7 mouse cellular contexts compared by ENCODE assay signal in genomic region chr16:16359101-16359482, GRCm38 (mm10). TPM values are rescaled to one million over a fixed set of nuclear protein-coding genes. Genes with fewer than 3 reads are reported as not detected.
DNase-seq lines count a peak whose midpoint lies in the region; ATAC-seq and TF ChIP-seq lines count a peak whose summit lies in the region.
"Not testable (repeated sequence)": the region's sequence is repeated elsewhere in the genome, so short reads cannot be mapped to it uniquely, and the experiment has no call there.

No protein-coding gene starts in this region.

- not testable (repeated sequence) for DNase-seq in forebrain, embryonic 14.5 days (ENCODE audit: low spot score)

- peak overlapping the region; percentile 91 for H3K9ac ChIP-seq in forebrain, embryonic 14.5 days (ENCODE audit: low read length)
- H3K9ac ChIP-seq in heart, embryonic 16.5 days (ENCODE audit: low read length), result peak overlapping the region; percentile 96; the same call in 1 of the 2 replicates
- H3K9ac ChIP-seq in intestine, postnatal 0 days (ENCODE audit: low read depth, low read length), result peak overlapping the region; percentile 82; the same call in 1 of the 2 replicates
- not testable (repeated sequence) for H3K9ac ChIP-seq in limb, embryonic 15.5 days; neural tube, embryonic 12.5 days

- H3K9me3 ChIP-seq in forebrain, embryonic 14.5 days (replicated peaks; ENCODE audit: control insufficient read depth, low read length); heart, embryonic 16.5 days (replicated peaks; ENCODE audit: control insufficient read depth, low read length); intestine, postnatal 0 days (ENCODE audit: control insufficient read depth); limb, embryonic 15.5 days; neural tube, embryonic 12.5 days: not testable (repeated sequence)

- TF ChIP-seq POLR2A in cortical plate, adult 2 months (IDR thresholded peaks at IDR 0.05; ENCODE audit: extremely low read depth, insufficient read depth, low read length), result not testable (repeated sequence)

- not testable (repeated sequence) for H3K27ac ChIP-seq in cortical plate, adult 2 months (ENCODE audit: insufficient read depth, low read length); forebrain, embryonic 14.5 days (ENCODE audit: low read depth, low read length); limb, embryonic 15.5 days; macrophage; neural tube, embryonic 12.5 days
- H3K27ac ChIP-seq in heart, embryonic 16.5 days (ENCODE audit: low read length), result peak overlapping the region; percentile 100; the same call in 1 of the 2 replicates
- H3K27ac ChIP-seq in intestine, postnatal 0 days (ENCODE audit: low read depth, low read length), result peak overlapping the region; percentile 94; the same call in 1 of the 2 replicates

- peak overlapping the region; percentile 84 for H3K4me3 ChIP-seq in cortical plate, adult 2 months (ENCODE audit: insufficient read depth, low read length)
- H3K4me3 ChIP-seq in forebrain, embryonic 14.5 days (ENCODE audit: low read depth, low read length), result peak overlapping the region; percentile 86
- H3K4me3 ChIP-seq in heart, embryonic 16.5 days (ENCODE audit: low read length), result peak overlapping the region; percentile 95
- H3K4me3 ChIP-seq in intestine, postnatal 0 days (ENCODE audit: low read depth, low read length), result peak overlapping the region; percentile 85
- H3K4me3 ChIP-seq in limb, embryonic 15.5 days, result peak overlapping the region; percentile 97
- peak overlapping the region; percentile 77 for H3K4me3 ChIP-seq in macrophage (ENCODE audit: inconsistent target)
- peak overlapping the region; percentile 88 for H3K4me3 ChIP-seq in neural tube, embryonic 12.5 days

- WGBS in forebrain, embryonic 14.5 days, result 55% methylated on average over 9 of the region's 9 CpGs
- 54% methylated on average over 9 of the region's 9 CpGs for WGBS in heart, embryonic 16.5 days
- 51% methylated on average over 9 of the region's 9 CpGs for WGBS in intestine, postnatal 0 days
- 53% methylated on average over 9 of the region's 9 CpGs for WGBS in limb, embryonic 15.5 days
- WGBS in macrophage (ENCODE audit: missing documents), result 56% methylated on average over 9 of the region's 9 CpGs
- WGBS in neural tube, embryonic 12.5 days, result 56% methylated on average over 9 of the region's 9 CpGs

- not testable (repeated sequence) for ATAC-seq in forebrain, embryonic 14.5 days; heart, embryonic 16.5 days (replicated peaks; ENCODE audit: extremely low read depth, insufficient read depth, low FRiP score); intestine, postnatal 0 days; limb, embryonic 15.5 days (ENCODE audit: insufficient number of reproducible peaks, low FRiP score, low TSS enrichment, low read depth); neural tube, embryonic 12.5 days (ENCODE audit: low FRiP score, low read depth)

- peak overlapping the region; percentile 63 for H3K4me2 ChIP-seq in forebrain, embryonic 14.5 days (ENCODE audit: low read length)
- H3K4me2 ChIP-seq in heart, embryonic 16.5 days (ENCODE audit: low read depth, low read length), result peak overlapping the region; percentile 88
- H3K4me2 ChIP-seq in intestine, postnatal 0 days (replicated peaks; ENCODE audit: low read depth), result peak overlapping the region; percentile 70
- peak overlapping the region; percentile 52 for H3K4me2 ChIP-seq in limb, embryonic 15.5 days
- peak overlapping the region; percentile 68 for H3K4me2 ChIP-seq in neural tube, embryonic 12.5 days (replicated peaks)

- not testable (repeated sequence) for H3K27me3 ChIP-seq in forebrain, embryonic 14.5 days (replicated peaks; ENCODE audit: control insufficient read depth, insufficient read depth, low read length); heart, embryonic 16.5 days (ENCODE audit: control insufficient read depth, insufficient read depth, low read length); intestine, postnatal 0 days (replicated peaks; ENCODE audit: control insufficient read depth, insufficient read depth, low read length); limb, embryonic 15.5 days; neural tube, embryonic 12.5 days (replicated peaks)

- peaks cover 43% of the 10 kb centered on the region for H3K79me2 ChIP-seq in macrophage (ENCODE audit: inconsistent target)

- not testable (repeated sequence) for TF ChIP-seq CTCF in cortical plate, adult 2 months (IDR thresholded peaks at IDR 0.05; ENCODE audit: extremely low read depth, insufficient read depth, low read length); intestine, postnatal 0 days (IDR thresholded peaks at IDR 0.05; ENCODE audit: low read depth)

- not testable (repeated sequence) for H3K4me1 ChIP-seq in cortical plate, adult 2 months (ENCODE audit: control insufficient read depth, insufficient read depth, low read length); forebrain, embryonic 14.5 days (ENCODE audit: control insufficient read depth, insufficient read depth, low read length); heart, embryonic 16.5 days (ENCODE audit: control insufficient read depth, insufficient read depth, low read length); intestine, postnatal 0 days (replicated peaks; ENCODE audit: control insufficient read depth, insufficient read depth, low read length); limb, embryonic 15.5 days; neural tube, embryonic 12.5 days

- not testable (repeated sequence) for H3K36me3 ChIP-seq in forebrain, embryonic 14.5 days (ENCODE audit: control insufficient read depth, insufficient read depth, low read length); heart, embryonic 16.5 days (ENCODE audit: control insufficient read depth, insufficient read depth); intestine, postnatal 0 days (ENCODE audit: control insufficient read depth, insufficient read depth); limb, embryonic 15.5 days; macrophage (ENCODE audit: inconsistent target); neural tube, embryonic 12.5 days

RNA-seq across cellular contexts. Expression of gene Dnm1l, which starts 0.3 kb away (rescaled TPM):
- 94.8 and 100 TPM in 2 replicates for polyA plus RNA-seq in cortical plate, adult 2 months (2012; rRNA removed)
- polyA plus RNA-seq in forebrain, embryonic 14.5 days (2014; fragmentation: Nextera tagmentation; extraction: Ambion mirVana), result 75.9 and 86.7 TPM in 2 replicates
- 65.8 TPM in 2 replicates for polyA plus RNA-seq in heart, embryonic 16.5 days (2015; fragmentation: Nextera tagmentation; extraction: Ambion mirVana)
- polyA plus RNA-seq in intestine, postnatal 0 days (2015; fragmentation: Nextera tagmentation; extraction: Ambion mirVana), result 43.5 and 45.6 TPM in 2 replicates
- polyA plus RNA-seq in limb, embryonic 15.5 days (2015; fragmentation: Nextera tagmentation; extraction: Ambion mirVana), result 54.4 and 56.2 TPM in 2 replicates
- total RNA-seq in macrophage (2018; cell fraction: chromatin; rRNA removed), result 100 to 1,000 TPM; 119 to 390 (median 203) TPM
- total RNA-seq in macrophage (2018; cell fraction: cytosol; rRNA removed), result 10 to 100 TPM; 37.7 to 72.0 (median 52.3) TPM
- total RNA-seq in macrophage (2018; cell fraction: nucleus; rRNA removed), result 100 to 1,000 TPM in 21 of 26 experiments, 10 to 100 TPM in 5; 62.1 to 215 (median 118) TPM
- polyA plus RNA-seq in macrophage (2018), result 36.3 to 67.0 TPM (median 55.9 TPM) in 3 replicates
- polyA plus RNA-seq in neural tube, embryonic 12.5 days (2016; fragmentation: Nextera tagmentation; extraction: Ambion mirVana), result 79.1 and 84.7 TPM in 2 replicates

RNA-seq across cellular contexts. Expression of gene Yars2, which starts 56.3 kb away (rescaled TPM):
- polyA plus RNA-seq in cortical plate, adult 2 months (2012; rRNA removed), result 21.7 and 23.6 TPM in 2 replicates
- polyA plus RNA-seq in forebrain, embryonic 14.5 days (2014; fragmentation: Nextera tagmentation; extraction: Ambion mirVana), result 24.8 and 27.2 TPM in 2 replicates
- polyA plus RNA-seq in heart, embryonic 16.5 days (2015; fragmentation: Nextera tagmentation; extraction: Ambion mirVana), result 38.9 and 41.5 TPM in 2 replicates
- polyA plus RNA-seq in intestine, postnatal 0 days (2015; fragmentation: Nextera tagmentation; extraction: Ambion mirVana), result 15.4 and 18.3 TPM in 2 replicates
- 24.9 and 28.8 TPM in 2 replicates for polyA plus RNA-seq in limb, embryonic 15.5 days (2015; fragmentation: Nextera tagmentation; extraction: Ambion mirVana)
- 10 to 100 TPM in 5 of 26 experiments, 1 to 10 TPM in 21; 1.4 to 14.6 (median 6.9) TPM for total RNA-seq in macrophage (2018; cell fraction: chromatin; rRNA removed)
- 10 to 100 TPM in 1 of 26 experiments, 1 to 10 TPM in 25; 5.1 to 10.0 (median 7.4) TPM for total RNA-seq in macrophage (2018; cell fraction: cytosol; rRNA removed)
- 10 to 100 TPM in 8 of 26 experiments, 1 to 10 TPM in 18; 2.1 to 17.5 (median 7.5) TPM for total RNA-seq in macrophage (2018; cell fraction: nucleus; rRNA removed)
- 6.0 to 16.8 TPM (median 6.4 TPM) in 3 replicates for polyA plus RNA-seq in macrophage (2018)
- 36.1 and 37.7 TPM in 2 replicates for polyA plus RNA-seq in neural tube, embryonic 12.5 days (2016; fragmentation: Nextera tagmentation; extraction: Ambion mirVana)
